Mouse (Mus musculus) heart, postnatal 10 days (tissue): ENCODE data around the gene Clip4. TPM values are rescaled to one million over a fixed set of nuclear protein-coding genes. Genes with fewer than 3 reads are reported as not detected.
"Not testable (repeated sequence)": the region's sequence is repeated elsewhere in the genome, so short reads cannot be mapped to it uniquely, and the experiment has no call there.

Experiments
- DNase-seq, 2 experiments: peaks; one replicate each; pipeline ENCODE4 v3.0.0; 2021
- intact Hi-C: fragments of 180-260 bp; cut with DNase I; formaldehyde crosslinking; loops from one replicate; pipeline ENCODE4 v1.15.1; 2025
- total RNA-seq, 2 experiments: library from RNA; stranded (reverse); gene quantifications; 2 replicates each; pipeline ENCODE4 v1.2.3; 2021

Clip4 gene
- total RNA-seq: 100 to 1,000 TPM; 164 TPM

DNA sequence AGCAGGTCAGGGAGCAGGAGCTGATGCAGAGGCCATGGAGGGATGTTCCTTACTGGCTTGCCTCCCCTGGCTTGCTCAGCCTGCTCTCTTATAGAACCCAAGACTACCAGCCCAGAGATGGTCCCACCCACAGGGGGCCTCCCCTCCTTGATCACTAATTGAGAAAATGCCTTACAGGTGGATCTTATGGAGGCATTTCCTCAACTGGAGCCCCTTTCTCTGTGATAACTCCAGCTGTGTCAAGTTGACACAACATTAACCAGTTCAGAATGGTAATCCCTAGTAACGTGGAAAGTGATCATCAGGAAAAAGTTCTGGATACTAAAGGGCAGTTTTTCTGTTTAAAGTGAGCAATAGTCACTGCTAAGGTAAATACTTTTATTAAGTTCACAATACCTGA lies at the start of gene Clip4:
TSS of gene Clip4 (plus strand) at position 301 of the 400 bp plus-strand sequence.
- intact Hi-C loops, DNase-seq: not testable (repeated sequence)

DNA sequence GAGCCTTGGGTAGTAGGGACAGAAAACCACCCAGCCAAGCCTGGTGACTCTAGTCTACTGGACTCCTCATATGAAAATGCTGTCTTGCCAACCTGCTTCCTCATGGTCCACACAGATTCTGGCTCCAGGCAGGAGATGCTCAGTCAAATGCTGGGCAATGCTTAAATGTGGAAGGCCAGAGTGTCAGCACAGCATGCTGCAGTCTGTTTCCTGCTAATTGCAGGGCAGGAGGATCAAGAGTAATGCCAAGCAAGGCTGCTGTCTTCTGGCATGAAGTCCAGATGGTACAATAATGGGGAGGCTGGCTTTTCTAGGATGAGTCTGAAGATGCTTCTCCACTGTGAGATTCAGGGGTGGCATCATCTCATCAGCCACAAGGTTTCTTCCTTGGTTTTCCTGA lies 47.8 kb upstream of the Clip4 start:
- intact Hi-C loops: no loop called here
- DNase-seq: peak in 1 of 2 experiments; percentile 12

DNA sequence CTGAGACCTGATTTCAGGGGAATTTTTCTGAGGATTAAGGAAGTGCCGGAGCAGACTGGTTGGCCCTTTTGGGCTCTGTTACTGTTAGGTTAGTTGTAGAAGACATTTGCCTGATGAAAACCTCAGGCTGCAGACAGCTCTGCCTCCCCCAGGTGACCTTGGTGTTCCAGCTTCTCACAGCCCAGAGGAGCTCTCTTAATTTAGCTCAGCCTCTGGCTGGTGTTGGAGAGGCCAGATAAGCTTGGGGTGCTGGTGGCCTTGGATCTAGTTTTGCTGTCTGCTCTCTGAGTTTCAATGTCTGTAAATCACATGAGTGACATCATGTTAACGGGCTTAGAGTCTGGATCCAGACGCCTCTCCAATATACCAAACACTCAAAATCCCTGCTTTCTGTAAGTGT lies 47.3 kb upstream of the Clip4 start:
- intact Hi-C loops: no loop called here
- peak; percentile 63 to 72 for DNase-seq

DNA sequence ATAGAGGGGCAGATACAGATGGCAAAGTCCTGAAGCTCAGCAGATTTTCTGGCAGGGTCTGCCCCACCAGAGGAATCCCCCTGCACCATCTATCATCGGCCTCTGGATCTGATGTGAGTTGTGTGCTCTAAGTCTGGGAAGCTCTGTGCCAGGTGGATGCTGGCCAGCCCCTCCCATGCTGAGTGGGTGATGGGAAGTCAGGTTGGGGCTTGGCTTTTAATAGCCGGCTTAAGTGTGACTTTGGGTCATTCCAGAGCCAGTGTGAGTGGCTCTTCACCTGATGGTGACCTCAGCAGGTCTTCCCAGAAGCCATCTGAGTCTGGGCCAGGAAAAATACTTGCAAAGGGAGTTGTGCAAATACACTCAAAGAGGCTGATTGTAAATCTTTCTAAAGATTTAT lies 37.6 kb upstream of the Clip4 start:
- peak; percentile 83 to 85 for DNase-seq
- intact Hi-C loops: loop anchor here (5.0 kb wide), 1 partner anchor 33 kb away; no protein-coding TSS in a partner anchor

DNA sequence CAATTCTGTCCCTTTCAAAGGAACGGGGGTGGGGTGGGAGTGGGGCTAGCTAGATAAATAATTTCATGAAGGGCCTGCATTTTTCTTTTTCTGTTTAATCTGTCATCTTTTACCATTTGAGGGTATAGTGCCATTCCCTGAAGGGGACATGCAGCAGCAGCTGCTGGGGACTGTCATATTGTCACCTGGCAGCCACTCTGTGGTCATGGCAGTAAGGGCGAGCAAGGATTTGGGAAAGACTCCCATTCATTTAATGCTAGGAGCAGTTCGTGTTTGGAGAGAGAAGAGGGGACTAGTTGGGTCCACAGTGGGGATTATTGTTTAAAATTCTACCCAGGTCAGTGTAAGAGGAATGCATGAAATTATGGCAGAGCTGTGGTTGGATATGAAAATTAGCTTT lies 31.8 kb upstream of the Clip4 start:
- DNase-seq: no peak
- intact Hi-C loops: no loop called here

DNA sequence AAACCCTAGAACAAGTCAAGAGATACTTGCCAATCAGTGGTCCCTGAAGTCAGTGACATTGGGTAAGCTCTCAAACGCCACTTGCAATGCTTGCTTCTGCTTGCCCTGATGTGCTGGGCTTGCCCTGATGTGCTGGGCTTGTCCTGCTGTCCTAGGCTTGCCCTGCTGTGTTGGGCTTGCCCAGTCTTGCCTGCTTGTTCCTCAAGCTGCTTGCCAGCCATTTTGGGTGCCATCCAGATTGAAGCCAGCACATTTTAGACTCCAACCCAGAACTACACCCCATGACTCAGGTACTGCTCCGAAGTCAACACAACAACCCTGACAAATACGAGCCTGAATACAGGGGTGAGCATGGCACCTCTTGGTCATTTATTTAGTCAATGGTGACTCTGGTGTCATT lies 26.1 kb upstream of the Clip4 start:
- intact Hi-C loops: no loop called here

DNA sequence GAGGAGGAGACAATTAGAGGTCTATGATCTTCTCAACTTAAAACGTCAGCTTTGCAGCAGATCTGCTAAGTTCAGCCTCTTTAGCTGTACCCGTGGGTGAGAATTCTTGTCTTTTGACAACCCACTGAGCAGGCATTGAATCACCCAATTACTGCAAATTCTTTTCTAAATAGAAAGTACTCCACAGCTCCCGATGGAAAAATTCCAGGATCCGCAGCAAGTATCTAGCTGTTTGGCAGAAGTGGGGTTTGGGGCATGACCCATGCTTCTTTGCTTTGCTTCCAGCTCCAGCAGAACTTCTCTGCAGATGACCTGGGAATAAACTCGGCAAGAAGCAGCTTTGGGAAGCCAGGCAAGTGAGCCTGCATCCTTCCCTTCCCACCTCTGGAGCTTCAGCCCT lies 25.3 kb upstream of the Clip4 start:
- DNase-seq: peak in 1 of 2 experiments; percentile 37
- intact Hi-C loops: no loop called here

More for the DNA sequence above, 26.1 kb upstream of the Clip4 start:
- no peak for DNase-seq

DNA sequence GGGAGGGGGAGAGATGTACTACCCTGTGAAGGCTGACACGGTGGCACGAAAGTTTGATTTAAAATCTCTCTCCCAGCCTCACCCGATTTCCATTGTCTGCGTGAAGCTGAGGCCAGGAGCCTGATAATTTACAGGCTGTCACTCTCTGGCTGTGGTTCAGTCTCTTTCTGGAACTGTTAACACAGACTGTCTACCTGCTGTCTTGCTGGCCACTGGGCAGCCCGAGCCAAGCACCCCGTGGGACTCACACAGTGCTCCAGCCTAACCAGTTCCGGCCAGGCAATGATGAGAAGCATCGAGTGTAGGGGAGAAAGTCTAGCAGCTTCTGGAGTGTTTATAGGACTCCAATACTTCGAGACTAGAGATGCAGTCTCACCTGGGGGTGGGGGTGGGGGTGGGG lies 22.2 kb upstream of the Clip4 start:
- intact Hi-C loops: no loop called here

DNA sequence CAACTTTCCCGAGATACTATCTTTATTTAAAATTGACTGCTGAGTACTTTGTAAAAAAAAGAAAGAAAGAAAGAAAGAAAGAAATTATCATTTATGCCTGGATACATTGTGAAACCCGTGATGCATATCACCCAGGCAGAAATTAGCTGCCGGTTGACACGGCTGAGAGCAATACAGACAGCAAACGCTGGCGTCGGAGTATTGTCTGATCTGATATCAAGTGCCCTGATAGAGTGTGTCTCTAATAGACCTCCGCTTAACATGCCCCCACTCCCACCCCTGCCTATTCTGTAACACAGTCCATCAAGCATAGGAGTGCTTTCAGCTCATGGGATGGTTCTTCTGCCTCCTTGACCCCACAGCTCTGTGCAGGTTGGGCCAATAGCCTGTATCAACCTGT lies 20.7 kb upstream of the Clip4 start:
- DNase-seq: no peak
- intact Hi-C loops: no loop called here

More for the DNA sequence above, 22.2 kb upstream of the Clip4 start:
- no peak for DNase-seq

DNA sequence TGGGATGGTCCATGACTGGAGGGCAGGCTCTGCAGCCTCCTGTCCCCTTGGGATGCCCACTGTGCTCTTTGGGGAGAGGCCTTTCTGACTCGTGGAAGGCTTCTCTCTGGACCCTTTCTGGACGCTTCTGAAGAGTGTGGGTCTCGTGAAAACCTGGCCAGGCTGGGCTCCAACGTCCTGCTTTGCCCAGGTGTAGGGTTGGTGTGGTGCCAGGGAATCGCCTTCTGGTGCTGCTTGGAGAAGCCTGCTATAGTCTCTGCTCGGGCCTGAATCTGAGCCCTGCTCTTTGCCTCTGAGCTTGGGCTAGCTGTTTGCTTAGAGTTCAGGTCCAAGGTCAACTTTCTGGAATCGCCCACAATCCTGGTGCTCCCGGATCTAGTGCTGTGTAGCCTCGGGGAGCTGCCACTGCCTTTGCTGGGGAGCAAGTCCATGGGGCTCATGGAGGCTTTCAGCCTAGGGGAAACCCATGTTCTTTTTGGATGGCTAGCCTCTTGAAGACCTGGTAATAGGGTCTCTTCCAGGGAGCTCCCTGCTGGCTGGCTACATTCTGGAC lies 18.6 kb upstream of the Clip4 start:
- intact Hi-C loops: no loop called here

DNA sequence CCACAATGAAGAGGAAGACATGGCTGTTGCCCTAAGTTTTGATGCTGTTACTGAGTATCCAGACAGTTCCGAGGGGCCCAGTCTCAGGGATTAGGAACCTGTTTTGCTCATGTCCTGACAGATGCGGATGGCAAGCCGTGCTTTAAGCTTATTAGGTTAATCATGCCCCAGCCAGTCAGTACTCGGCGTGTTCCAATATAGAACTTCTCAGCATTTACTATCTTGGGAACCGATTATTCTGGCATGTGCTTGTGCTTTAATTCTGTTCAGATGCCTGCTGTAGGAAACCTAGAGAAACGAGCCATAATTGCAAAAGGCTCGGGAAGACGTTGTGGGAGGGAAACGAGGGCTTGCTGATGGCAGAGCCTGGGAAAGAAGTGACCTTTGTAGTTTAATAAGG lies 15.4 kb upstream of the Clip4 start, which contains the start of gene Pcare:
TSS of gene Pcare (minus strand) at position 64 of the 400 bp plus-strand sequence.
- intact Hi-C loops: no loop called here
- DNase-seq: no peak

More for the DNA sequence above, 18.6 kb upstream of the Clip4 start:
- no peak for DNase-seq

DNA sequence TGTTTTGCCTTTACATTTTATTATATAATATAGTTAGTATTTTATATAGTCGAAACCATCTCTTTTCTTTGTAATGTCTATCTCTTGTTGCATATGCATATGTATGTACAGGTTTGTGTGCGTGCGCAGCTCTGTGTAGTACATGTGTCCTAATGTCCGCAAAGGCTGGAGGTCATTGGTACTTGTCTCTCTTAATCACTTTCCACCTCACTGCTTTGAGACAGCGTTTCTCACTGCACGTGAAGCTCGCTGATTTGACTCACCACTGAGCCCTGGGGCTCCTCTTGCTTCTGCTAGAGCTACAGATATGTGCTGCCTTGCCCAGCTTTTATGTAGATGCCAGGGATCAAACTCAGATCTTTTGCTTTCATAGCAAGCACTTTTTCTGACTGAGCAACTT lies 7.7 kb upstream of the Clip4 start:
- DNase-seq: no peak
- intact Hi-C loops: no loop called here

DNA sequence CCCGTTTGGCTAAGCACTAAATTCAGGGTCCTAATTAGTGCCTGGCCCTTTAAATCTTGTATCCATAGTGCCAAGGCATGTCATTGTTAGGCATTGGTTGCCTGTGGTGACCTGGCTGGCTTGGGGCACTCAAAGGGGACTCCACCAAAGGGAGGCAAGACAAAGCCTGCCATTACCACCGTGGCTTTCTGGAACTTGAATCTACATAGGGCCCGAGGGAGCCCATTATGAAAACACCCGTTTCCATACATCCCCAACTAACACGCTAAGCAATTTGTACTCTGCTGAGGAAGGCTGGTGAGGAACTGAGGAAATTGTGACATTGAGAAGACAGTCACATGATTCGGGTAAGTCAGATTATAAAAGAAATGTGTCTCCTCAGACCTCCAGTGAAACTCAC lies 1.3 kb downstream of the Clip4 start:
- DNase-seq: no peak
- intact Hi-C loops: no loop called here

DNA sequence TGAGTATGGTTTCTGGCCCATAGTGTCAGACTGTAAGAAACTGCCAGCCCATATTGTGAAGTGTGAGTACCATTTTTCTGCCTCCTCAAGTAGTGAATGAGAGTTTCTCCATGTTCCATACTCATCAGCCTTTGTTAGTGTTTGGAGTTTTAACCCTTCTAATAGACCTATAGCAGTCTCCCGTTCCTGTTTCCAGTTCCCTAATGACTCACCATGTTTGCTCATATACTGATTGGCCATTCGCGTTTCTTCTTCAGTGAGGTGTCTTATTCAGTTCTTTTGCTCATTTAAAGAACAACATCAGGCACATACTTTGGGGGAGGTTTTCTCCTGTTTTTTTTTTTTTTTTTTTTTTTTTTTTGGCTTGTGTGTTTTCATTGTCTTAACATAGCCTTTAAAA lies 2.4 kb downstream of the Clip4 start:
- DNase-seq: no peak
- intact Hi-C loops: no loop called here

DNA sequence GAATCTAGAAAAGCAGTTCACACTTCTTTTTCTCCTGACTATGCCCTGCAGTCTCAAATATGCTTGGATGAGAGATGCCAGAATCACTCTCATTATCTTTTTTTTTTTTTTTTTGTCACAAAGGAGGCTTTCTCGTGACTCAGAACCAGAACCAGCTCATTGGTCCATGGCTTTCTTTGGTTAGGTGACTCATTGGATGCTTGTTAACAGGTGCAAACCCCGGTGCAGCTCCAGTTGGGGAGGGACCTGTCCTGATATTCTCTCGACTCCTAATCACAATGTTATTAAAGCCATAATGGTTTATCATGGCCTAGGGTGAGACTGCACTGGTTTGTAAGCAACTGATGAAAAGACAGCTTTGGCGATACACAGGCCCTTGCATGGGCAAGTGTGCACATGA lies 5.9 kb downstream of the Clip4 start:
- no peak for DNase-seq
- intact Hi-C loops: no loop called here

DNA sequence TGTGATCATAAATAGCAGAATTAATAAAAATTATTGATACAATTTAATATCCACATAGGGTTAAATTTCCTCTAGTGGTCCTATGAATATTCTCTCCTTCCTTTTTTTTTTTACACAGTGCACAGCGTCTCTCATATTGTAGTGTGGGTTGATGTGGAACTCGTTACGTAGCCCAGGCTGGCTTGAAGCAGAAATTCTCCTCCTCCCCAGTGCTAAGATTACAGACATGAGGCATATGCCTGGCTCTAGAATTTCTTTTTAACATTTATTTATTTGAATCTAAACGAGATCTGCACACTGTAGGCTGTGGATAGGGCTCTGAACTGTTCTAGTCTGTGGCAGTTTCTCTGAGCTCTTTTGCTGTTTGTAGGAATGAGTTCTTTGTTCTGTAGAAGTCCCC lies 7.0 kb downstream of the Clip4 start:
- intact Hi-C loops: no loop called here
- DNase-seq: no peak

DNA sequence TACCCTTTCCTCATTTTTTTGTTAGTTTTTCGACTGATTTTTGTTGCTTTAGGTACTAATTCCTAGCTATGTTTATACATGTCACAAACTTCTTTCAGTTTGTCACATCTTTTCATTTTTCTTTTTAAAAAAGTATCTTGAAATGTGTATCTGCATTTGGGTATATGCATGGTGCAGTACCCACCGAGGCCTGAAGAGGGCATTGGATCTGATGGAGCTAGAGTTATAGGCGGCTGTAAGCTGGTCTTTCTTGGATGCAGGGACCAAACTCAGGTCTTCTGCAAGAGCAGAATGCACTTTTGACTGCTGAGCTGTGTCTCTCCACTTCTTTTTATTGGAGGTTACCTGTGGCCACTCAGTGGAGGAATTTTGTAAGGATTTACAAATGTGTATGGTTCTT lies 10.4 kb downstream of the Clip4 start:
- intact Hi-C loops: no loop called here
- DNase-seq: no peak

DNA sequence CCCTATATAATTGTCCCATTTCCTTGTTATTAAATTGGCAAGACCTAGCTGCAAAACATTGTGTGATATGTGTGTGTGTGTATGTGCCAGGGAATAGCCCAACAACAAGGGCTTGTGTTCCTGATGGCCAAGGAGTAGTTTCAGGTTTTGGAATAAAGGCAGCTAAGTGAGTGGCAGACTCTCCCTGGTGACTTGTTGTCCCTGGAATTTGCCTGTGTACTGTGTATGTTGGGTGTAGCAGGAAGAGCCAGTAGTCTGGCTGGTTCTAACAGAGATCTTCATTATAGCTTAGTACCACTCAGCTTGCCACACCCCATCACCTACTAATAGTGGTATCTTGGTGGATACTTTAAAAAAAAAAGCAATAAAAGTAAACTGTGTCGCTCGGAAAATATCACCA lies 12.2 kb downstream of the Clip4 start:
- intact Hi-C loops: loop anchor here (5.0 kb wide), 1 partner anchor 83 kb away; no protein-coding TSS in a partner anchor
- DNase-seq: no peak

DNA sequence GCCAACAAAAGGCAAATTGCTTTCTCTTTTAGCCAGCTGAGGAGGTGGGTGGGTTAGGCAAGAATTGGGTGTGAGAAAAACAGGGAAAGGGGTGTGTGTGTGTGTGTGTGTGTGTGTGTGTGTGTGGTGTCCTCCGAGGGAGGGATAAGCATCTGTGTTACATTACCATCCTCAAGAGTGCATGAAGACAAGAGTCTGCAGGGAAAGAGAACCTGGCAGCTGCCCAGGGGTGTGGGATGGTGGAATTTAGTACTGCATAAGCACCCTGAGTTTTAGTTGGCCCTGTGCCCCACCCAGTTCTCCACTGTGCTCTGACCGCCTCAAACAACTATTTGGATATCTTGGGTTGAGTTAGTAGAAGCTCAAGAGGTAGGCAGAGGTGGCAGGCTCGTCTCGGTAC lies 12.7 kb downstream of the Clip4 start:
- peak in 1 of 2 experiments; percentile 31 for DNase-seq
- intact Hi-C loops: loop anchor here (5.0 kb wide), 1 partner anchor 84 kb away; no protein-coding TSS in a partner anchor

DNA sequence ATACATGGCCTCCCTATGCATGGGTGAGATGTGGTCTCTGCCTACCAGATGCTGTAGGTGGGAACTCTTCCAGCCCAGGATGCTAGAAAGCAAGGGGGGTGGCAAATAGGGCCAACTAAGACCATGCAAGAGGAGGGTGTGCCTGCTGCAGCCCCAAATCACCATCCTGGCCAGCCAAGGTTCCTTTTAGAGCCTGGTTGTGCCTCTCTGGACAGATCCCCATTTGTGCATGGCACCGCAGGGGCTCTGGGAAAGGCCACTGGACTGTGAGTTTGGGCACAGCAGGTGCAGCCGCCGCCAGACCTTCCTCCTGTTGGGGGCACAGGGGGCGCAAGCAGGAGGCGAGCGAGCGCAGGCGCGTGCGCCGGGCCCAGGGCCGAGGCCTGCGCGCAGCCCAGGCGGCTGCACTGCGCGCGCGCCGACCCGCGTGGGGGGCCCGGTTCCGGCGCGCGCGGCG lies 14.0 kb downstream of the Clip4 start:
- DNase-seq: peak in 1 of 2 experiments; percentile 34
- intact Hi-C loops: loop anchor here (5.0 kb wide), 1 partner anchor 85 kb away; no protein-coding TSS in a partner anchor

DNA sequence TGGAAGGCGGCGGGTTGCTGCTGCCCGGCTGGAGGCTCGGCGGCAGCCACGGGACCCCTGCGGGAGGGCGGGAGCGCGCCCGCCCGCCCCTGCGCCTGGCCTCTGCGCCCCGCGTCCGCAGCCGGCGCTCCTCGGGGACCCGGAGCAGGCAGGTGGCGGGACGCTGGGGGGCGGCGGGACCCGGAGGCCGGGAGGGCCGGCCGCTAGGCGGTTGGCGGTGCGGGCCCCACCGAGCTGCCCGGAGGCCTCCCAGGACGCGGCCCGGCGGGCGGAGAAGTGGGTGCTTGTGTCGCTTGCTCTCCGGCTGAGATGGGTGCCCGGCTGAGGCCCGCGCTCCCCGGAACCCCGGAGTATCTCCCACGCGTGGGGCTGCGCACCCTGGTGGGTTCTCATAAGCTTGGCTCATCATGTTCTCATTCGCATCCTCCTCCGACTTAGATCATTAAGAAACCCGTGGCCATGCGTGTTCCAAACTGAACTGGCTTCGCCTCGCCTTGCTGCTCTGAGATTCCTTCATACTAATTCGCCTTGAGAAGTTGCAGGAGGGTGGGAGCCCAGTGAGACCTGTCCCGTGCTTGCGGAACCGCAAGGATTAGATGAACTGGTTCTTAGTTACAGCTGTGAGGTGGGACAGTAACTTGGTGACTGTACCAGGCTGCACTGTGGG lies 14.6 kb downstream of the Clip4 start:
- intact Hi-C loops: loop anchor here (5.0 kb wide), 1 partner anchor 86 kb away; no protein-coding TSS in a partner anchor
- peak; percentile 38 to 40 for DNase-seq

DNA sequence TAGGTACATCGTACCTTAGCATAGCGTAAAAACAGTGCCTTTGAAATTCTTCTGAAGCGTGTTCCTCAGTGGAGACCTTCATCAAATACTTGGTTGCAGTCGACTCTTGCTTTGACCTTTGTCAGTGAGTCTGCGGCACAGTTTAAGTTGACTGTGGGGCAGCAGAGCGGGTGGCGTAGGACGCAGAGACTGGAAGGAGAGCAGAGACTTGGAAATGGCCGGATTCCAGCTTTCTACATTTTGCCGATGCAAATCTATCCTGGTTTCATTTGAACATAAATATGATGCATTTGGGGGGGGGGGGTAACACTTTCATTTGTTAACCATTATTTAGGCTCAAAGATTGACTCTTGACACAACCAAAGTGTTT lies 15.1 kb downstream of the Clip4 start:
- intact Hi-C loops: loop anchor here (5.0 kb wide), 1 partner anchor 86 kb away; no protein-coding TSS in a partner anchor
- DNase-seq: peak in 1 of 2 experiments; percentile 30
